Mouse (Mus musculus): ENCODE data around the gene Dmkn.

- TF ChIP-seq CTCF (IDR thresholded peaks at IDR 0.05; ENCODE audit: low read depth, low read length), result no peak
- no peak for TF ChIP-seq POLR2A (IDR thresholded peaks at IDR 0.05; ENCODE audit: insufficient read depth, low read length)
- TF ChIP-seq EP300 (IDR thresholded peaks at IDR 0.05; ENCODE audit: insufficient read depth, low read depth, low read length), result no peak
Observed at GRCm38 (mm10) chr7:30717716-30718046, 45.9 kb upstream of the Dmkn start.

Data from ES-Bruce4 (cell line).